Mouse (Mus musculus): ENCODE measurements around the gene AA986860.

DNA sequence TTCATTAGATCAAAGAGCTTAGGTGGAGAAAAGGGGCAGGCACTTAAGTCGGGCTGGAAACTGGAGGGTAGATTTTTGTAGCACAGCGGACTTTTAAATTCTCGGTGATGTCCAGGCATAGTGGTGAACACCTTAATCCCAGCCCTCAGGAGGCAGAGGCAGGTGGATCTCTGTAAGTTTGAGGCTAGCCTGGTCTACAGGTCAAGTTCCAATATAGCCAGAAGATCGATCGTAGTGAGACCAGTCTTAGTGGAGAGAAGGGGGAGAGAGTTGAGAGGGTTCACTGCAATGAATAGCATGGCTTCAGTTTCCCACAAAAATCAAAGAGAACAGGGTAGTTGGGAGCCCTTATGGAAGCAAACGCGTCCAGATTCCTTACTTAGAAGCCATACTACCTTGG is 6.1 kb downstream of the AA986860 start:
- TF ChIP-seq EP300 (IDR thresholded peaks at IDR 0.05; ENCODE audit: low read depth in 1 of 2, low read length in 2 of 2) (no peak), CTCF (IDR thresholded peaks at IDR 0.05 in 2 of 3, conservative IDR thresholded peaks at IDR 0.05 in 1 of 3; ENCODE audit: control insufficient read depth in 1 of 3, insufficient read depth in 1 of 3, low read depth in 2 of 3, low read length in 3 of 3, poor library complexity in 1 of 3, severe bottlenecking in 1 of 3) (no peak), MAZ (IDR thresholded peaks at IDR 0.05; ENCODE audit: low read depth, low read length) (no peak), ETS1 (IDR thresholded peaks at IDR 0.05; ENCODE audit: low read depth, low read length) (no peak), SMC3 (IDR thresholded peaks at IDR 0.05; ENCODE audit: low read depth, low read length) (no peak), GATA1 (IDR thresholded peaks at IDR 0.05; ENCODE audit: low read depth, low read length) (no peak), USF1 (IDR thresholded peaks at IDR 0.05; ENCODE audit: low read depth, low read length) (no peak), POLR2AphosphoS2 (IDR thresholded peaks at IDR 0.05; ENCODE audit: low read length) (no peak)

All from MEL (cell line).